Mouse (Mus musculus) 3134 (cell line): ENCODE results near the gene Etv1.
"Not testable (repeated sequence)": the region's sequence is repeated elsewhere in the genome, so short reads cannot be mapped to it uniquely, and the experiment has no call there.

Experiments
- DNase-seq: peaks from one replicate; pipeline ENCODE4 v3.0.0-alpha.2; 2011; ENCODE audit warnings: low spot score; ENCODE audit not compliant: insufficient read length; ENCODE audit errors: extremely low read depth

Gene Etv1

GRCm38 (mm10) chr12:38814010-38814786, 35.0 kb downstream of the Etv1 start:
- no peak for DNase-seq

GRCm38 (mm10) chr12:38816235-38816634, 37.1 kb downstream of the Etv1 start:
- no peak for DNase-seq

DNA sequence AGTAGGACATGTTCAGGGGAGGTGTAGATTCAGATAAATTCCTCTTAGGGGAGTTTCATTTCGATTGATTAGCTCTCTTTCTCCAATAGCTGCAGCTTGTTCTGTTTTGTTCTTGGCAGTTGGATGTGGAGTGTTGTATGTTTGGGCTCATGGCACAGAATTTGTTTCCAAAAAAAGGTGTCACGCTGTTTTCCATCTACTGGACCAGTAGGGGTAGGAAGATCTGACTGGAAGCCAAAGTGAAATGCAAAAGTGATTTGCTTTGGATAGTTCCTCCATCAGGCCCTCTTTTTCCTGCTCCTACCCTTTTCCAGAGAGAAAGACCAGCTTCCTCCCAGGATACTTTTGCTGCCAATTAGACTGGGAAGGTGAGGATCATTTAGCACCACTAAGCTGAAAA, 39.1 kb downstream of the Etv1 start:
- DNase-seq: no peak

GRCm38 (mm10) chr12:38820642-38821041, 41.5 kb downstream of the Etv1 start:
- no peak for DNase-seq

- no peak for DNase-seq
Observed at GRCm38 (mm10) chr12:38824405-38824804, 45.2 kb downstream of the Etv1 start.

DNA sequence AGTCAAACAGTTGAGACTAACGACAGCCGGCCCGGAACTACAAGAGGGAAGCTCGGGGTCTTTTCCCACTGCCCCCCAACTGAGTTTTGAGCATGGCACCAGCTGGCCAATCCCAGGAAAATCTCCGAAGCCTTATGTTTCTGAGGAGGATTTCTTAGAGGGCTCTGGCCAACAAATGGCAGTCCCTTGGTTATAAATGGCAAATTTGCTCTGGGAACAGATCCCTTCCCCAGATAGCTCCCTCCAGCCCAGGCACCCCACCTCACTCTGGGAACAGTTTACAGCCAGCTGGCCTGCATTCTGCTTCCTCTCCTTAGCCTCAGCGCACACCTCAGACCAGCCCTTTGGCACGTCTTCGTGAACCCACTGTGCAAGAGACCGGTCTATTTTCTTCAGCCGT, 53.8 kb downstream of the Etv1 start:
- DNase-seq: no peak

DNA sequence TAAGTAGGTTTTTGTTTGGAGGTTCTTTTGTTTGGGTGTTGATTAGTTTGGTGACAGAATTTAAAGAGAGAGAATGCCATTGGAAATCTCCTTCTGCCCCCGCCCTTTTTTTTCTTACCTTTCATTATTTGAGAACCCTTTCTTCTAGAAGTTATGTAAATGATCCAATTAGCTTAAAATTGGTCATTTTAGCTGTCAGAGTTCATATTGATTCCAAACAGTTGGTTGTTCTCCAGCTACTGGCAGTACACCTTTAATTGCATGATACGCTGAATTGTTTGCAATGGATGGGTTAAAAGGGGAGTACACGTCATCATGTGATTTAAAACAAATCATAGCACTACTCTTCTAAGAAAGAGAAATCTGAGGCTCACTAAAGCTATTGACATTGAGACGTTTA, 55.4 kb downstream of the Etv1 start:
- no peak for DNase-seq

DNA sequence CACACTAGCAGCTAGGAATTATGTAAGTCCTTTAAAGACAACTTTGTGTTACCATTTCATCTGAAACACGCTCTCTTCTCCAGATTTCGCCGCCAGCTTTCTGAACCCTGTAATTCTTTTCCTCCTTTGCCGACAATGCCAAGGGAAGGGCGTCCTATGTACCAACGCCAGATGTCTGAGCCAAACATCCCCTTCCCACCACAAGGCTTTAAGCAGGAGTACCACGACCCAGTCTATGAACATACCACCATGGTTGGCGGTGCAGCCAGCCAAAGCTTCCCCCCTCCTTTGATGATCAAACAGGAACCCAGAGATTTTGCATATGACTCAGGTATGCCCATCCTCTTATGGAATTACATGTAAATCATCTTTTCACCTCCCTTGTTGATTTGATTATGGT, 55.8 kb downstream of the Etv1 start:
- DNase-seq: not testable (repeated sequence)

- DNase-seq: peak; percentile 63
Observed at GRCm38 (mm10) chr12:38843801-38844295, 64.7 kb downstream of the Etv1 start.

GRCm38 (mm10) chr12:38847500-38848261, 68.5 kb downstream of the Etv1 start:
- no peak for DNase-seq

- DNase-seq: no peak
Observed at GRCm38 (mm10) chr12:38849994-38850393, 70.8 kb downstream of the Etv1 start.

GRCm38 (mm10) chr12:38854274-38854673, 75.1 kb downstream of the Etv1 start:
- DNase-seq: no peak

GRCm38 (mm10) chr12:38854751-38855150, 75.6 kb downstream of the Etv1 start:
- no peak for DNase-seq

- no peak for DNase-seq
Observed at GRCm38 (mm10) chr12:38859675-38860074, 80.5 kb downstream of the Etv1 start.

- no peak for DNase-seq
Observed at GRCm38 (mm10) chr12:38860168-38861115, 81.3 kb downstream of the Etv1 start.

GRCm38 (mm10) chr12:38863395-38863794, 84.2 kb downstream of the Etv1 start:
- DNase-seq: no peak

DNA sequence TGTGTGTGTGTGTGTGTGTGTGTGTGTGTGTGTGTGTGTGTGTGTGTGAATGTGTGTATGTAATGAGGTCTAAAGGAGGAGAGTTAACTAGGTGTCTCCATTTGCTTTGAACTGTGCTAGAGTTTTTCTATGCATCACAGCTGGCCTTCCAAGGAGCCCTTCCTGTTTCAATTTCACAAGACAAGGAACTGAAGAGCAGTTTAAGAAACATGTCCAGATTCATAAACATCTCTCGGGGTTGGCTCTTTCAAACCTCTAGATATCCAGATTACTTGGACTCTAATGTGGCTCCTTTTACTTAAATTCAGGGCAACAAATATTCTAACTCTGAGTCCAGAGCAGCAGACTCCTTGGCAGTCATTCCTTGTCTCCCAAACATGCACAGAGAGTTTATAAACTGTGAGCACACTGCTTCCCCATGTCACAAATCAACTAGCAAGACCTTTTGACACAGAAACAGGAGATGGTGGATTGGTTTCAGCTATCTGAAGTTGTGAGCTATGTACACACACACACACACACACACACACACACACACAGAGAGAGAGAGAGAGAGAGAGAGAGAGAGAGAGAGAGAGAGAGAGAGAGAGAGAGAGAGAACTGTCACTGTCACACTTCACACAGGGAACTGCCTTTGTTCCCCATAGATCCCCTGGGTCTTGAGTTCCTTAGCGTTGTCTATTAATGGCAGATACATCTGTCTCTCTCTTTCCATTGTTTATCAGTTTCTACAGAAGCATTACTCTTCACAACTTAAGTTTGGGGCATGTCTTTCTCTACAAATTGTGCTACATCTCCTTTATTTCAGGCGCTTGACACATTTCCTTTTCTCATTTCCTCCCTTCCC, 85.0 kb downstream of the Etv1 start:
- DNase-seq: no peak

DNA sequence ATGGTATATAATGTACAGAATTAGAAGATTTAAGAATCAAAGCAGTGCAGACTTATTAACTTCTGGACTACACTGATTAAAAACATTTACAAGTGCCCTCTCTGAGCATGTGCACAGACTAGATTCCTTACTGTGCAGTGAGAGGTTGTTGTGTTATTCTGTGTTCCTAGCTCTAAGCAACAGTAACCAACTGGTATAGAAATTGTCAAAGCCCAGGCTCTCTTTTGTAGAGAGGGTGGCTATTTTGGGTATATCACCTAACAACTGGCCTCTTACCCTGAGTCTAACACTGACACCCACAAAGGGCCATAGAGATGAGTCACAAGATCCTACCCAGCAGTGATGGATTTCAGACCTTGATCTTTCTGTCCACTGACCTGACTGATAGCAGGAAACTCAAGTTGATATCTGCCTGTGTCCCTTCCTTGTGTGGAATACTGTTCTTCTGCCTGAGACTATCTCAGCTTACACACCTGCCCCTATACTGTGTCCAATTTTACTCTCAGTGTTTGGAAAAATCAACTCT, 95.4 kb downstream of the Etv1 start:
- DNase-seq: no peak

GRCm38 (mm10) chr12:38904516-38904915, 125.3 kb downstream of the Etv1 start:
- DNase-seq: peak; percentile 3

DNA sequence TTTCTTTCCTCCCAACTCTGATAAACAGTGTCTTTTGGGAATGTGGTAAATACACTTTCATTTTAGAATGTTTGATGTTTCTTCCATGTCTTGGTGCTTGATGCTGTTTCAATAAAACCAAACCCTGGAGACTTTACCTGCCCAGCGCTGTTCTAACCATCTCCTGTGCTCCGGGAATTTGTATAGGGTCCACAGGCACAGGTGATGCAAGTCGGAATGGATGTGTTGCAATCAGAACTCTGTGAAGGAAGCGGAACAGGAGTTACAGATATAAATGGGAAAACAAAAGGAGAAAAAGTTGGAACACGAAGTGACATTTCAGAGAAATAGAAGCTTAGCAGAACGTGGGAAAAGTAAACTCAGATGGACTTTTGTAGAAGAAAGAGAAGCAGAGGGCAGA, 127.1 kb downstream of the Etv1 start:
- no peak for DNase-seq
